Mouse (Mus musculus) lung, postnatal 25 days (tissue): Measurements from ENCODE around the gene D630045J12Rik.

Experiments
- DNase-seq: peaks from one replicate; pipeline ENCODE4 v3.0.0; 2022; ENCODE audit warnings: low spot score

Gene D630045J12Rik

DNA sequence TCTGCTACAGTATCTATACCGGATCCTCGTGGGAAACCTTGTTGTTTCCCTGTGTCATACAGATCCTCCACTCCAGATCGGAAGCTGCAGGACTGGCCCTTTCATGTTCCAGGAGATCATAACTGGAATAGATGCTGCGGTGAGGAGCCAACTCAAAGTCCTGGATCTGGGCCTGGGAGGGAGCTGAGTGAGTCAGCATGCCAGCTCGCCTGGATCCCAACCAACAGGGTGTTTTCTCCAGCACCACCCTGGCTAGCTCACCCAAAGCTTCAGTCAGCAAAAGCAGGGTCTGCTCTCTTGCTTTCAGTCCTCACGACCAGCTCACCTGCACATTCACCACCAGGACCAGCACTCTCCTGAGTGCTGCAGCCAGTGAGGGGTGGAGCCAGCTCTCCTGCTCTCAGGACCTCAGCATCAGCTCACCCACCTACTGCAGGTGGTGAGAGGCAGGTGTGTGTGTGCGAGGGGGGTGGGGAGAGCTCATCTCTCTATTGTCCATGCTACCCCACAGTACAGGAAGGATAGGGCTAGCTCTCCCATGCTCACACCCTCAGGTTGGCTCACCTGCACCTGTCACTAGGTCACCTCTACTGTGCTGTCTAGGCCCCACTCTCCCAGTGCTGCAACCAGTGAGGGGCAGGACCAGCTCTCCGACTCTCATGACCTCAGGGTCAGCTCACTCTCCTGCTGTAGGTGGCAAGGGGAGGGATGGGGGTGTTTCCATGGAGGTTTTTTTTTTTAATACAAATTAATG lies 118.8 kb downstream of the D630045J12Rik start:
- DNase-seq = no peak

DNA sequence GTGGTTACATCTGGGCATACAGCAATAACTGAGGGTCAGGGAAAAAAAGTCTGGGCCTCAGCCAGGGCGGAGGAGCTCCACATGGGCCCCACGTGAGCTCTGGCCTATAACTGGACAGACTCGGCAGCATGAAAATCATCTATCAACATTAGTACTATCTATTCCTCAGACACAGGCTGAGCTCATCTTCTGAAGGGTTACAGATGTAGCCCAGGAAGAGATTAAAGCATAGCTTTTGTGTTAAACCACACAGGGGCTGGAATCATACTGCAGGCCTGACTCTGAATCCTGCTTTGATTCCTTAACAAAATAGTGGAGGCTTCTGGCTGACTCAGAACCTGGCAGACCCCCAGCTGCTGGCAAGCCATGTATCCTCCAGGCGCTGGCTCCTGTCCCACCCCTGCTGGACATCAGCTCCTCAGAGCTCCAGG lies 122.0 kb downstream of the D630045J12Rik start:
- no peak for DNase-seq

DNA sequence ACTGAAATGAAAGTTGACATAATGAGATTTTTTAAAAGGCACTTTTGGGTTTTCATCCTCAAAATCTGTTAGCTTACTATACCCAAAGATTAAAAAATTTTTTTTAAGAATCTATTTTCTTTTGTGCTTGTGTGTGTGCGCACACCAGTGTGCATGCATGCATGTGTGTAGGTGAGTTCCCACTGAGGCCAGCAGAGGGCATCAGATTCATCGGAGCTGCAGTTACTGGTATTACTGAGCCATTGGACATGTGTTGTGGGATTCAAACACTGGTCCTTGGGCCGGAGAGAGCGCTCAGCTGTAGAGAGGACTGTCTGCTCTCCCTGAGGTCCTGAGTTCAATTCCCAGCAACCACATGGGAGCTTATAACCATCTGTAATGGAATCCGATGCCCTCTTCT lies 123.9 kb downstream of the D630045J12Rik start:
- no peak for DNase-seq

DNA sequence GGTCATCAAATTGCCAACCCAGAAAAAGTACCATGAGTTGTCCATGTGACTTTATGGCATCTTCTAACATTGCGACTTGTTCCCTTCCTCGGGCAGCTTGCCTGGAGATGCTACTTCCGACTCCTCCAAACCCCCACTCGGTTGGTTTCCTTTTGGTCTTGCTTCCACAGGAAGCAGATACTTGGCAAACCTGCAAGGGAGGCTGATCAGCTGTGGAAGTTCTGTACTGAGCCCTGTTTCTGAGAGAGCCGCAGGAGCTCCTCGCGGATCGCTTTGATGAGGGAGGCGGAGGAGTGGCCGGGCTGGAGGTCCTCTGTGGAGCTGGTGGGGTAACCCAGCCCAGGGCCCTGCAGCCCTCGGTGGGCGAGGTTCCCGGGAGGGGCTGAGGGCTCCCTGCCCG lies 125.7 kb downstream of the D630045J12Rik start:
- DNase-seq = no peak

DNA sequence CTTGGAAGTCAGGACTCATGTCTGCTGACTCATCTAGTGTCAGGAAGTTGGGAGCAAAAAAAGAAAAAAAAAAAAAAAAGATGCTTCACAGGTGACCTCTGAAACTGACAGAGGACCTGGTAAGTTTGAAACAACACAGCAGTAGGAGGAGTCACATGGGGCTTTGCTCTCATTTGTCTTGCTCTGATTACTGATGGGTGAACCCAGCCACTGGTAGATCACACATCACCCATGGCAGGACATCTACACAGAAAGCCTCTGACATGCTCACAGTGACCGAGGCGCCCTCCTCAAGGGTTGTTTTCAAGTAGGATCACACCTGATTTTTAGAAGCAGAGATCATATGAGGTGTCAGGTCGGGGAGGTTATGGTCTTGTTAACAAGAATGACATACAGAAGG lies 128.3 kb downstream of the D630045J12Rik start:
- DNase-seq = no peak

DNA sequence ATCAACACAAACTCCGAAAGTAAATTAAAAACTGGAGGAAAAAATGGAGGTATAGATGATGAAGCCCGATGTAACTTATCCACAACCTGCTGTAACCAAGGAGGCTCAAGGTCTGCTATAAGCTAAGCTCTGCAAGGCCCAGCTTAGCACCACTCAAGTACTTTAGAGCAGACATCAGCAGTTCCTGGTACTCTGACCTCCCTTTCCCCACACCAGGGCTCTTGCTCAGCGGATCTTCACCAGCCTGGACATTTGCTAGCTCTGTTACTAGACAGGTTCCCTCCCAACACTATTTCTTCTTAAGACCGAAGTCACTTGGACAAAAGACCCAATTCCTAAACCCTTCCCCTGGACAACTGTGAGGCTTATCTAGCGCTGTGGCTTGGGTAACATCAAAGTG lies 128.9 kb downstream of the D630045J12Rik start:
- DNase-seq = no peak

DNA sequence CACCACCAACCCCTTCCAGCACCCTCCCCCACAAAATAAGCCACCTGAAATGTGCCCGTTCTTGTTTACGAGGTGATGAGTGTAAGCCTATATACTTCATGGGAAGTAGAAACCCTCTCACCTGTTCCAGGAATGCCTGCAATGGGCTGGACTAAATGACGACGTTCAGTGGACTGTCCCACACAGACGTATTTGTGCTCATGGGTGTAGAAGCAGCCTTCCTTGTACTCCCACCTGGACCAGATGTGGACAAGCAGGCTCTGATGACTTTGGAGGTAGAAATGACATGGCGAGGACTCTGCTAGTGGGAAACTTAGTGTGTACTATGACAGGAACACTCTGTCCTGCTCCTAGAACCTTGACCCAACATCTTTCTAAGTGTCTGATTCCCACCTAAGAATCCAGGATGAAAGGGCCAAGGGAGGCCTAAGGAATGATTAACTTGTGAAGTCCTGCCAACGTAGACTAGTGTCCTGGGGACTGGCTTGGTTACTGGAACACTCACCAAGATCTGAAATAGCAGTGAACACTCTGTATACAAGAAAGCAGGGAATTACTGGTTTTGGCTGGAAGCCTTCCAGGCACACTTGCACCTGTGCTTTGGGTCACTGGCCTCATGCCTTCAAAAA lies 129.5 kb downstream of the D630045J12Rik start, which contains the start of gene Atp6v0a4:
Gene Atp6v0a4, minus strand, starts transcription at position 380 of the 629 bp plus-strand sequence.
- peak; percentile 65 for DNase-seq

DNA sequence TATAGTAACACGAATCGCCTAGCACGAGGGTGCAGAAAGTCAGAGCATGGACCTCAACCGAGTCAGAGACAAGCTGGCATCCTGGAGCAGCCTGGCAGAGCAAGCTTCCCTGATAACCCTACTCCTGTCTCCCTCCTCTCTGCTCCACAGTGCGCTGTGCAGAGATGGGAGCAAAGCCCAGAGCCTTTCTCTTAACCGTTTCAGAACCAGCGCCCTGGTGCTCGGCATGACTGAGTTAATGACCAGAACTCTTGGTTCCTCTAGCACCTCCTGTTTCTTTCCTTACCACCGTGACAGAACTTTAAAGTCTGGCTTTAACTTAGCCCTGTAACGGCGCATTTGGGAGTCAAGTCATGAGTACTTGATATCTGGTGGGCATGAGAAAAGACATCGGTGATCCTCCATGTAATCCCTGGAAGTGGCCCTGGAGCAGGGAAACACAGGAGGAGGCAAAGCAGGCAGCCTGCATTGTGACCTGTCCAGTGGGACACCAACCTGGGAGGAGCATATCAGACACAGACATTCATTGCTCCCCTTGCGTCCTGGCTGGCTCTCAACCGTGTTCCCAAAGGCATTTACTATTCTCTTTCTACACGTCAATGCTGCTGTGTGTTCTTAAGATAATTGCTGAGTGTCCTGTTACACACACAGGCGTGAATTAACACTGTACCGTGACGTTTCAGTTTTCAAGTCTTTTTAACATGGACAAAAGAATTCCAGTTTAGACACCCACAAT lies 130.2 kb downstream of the D630045J12Rik start:
- DNase-seq = no peak

DNA sequence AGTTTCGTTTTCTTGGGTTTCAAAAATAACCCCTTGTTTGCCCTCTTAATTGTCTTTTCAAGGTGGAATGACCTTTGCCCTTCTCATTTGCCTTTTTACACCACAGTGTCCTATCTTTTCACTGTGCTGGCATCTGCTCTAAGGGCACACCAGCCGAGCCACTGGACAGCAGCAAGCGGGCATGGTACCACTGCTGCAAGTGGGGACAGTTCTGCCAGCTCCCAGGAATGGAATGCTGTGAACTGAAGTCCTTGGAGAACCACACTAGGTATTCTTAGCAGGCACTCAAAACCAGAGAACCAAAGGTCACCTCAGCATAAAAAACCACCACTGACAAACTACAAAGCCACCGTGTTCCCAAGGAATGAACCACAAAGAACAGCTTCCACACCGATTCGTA lies 131.0 kb downstream of the D630045J12Rik start:
- DNase-seq = peak; percentile 74

DNA sequence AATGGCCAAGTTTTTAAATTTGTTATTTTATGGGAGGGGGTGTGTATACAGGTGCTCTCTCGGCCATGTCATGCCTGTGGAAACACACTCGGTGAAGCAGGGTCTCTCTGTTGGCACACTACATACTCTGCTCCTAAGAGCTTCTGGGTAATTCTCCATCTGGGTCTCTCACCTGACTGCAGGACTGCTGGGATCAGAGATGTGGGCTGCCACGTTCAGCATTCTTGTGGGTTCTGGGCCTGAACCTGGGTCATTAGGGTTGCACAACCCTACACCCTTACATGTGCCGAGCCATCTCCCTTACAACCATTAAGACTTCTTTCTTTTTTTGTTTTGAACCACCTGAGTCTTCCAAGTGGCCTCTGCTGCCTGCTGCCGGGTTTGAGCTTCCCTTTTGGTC lies 132.0 kb downstream of the D630045J12Rik start:
- DNase-seq = no peak

DNA sequence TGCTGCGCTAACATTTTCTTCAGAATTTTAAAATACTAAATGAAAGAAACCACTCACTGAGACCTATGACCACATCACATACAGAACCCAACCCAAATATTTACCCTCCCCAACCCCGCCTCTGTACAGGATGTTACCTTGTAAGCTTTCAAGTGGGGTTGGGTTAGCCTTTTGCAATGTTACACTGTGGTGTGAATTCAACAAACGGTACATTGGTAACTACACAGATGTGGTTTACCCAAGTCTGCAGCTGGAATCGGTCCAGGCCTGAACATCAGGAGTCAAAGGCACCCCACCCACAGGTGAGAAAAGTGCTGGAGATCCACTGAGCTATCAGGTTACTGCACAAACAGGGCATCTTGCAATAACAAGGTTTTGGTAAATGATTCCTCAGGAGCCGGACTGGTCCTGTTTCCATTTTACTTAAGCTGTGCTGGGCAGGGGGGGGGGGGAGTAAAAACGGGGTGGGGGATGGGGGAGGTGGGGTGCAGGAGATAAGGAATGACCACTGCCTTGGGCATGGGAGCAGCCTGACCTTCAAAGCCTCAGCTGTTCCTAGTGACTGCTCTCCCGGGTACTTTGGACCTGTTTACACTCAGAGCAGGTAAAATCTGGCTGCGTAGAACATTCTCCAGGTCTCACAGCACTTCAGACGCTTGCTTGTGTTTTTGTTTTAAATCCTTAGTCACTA lies 133.0 kb downstream of the D630045J12Rik start:
- DNase-seq = peak; percentile 88

DNA sequence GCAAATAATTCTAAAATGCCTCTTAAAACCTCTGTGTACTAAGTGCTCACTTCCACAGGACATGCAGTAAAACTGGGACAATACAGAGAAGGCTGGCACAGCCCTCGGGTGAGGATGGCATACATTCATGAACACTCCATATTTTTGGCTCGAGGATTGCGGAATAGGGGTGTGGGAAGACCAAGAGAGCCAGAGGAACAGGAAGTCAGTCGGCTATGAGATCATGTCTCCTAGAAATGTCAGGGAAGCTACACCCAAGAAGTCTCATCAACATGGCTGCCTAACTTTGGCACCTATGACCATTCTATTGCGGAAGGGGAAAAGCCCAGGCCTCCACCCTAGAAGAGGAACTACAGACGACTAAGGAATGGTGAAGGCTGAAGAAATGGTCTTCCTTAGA lies 135.5 kb downstream of the D630045J12Rik start:
- no peak for DNase-seq

DNA sequence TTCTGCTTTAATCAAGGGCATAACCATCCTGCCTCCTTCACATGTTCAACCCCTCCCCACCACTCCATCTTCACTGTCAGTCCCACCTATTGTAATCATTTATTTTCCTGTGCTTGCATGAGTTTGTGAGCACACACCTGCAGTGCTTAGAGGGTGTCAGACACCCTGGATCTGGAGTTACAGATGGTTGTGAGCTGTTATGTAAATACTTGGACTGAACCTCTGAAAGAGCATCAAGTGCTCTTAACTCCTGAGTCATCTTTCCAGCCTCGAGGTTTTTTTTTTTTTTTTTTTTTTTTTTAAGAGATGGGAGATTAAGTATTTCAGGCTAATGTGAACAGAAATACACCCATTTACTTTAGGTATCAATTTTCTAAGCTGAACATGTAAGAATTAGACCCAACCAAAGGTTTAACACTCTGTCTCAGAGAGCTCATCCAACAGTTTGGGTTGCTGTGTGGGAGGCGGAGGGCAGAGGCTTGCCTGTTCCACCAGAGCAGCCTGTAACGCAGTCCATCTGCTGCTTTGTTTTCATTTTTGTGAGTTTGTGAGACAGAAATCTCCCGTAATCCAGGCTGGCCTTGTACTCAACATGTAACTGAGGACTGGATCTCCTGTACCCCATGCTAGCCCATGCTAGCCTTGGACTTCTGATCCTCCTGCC lies 137.6 kb downstream of the D630045J12Rik start:
- DNase-seq = no peak

DNA sequence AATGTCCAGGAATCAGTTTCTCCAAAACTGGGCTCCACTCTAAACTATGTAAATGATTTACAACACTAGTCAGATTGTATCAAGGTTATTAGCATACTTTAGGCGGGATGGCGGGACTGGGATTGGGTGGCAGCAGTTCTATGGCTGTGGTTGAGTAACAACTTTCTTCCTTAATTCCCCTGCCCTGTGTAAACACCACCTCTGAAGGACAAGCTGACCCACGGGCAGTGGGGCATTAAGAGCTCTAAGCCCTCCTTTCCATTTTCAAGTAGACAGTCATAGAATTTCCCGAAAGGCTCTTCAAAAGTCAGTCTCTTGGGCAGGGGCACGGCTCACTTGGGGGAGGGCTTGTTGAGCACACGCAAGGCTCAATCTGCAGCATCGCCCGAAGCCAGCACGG lies 142.9 kb downstream of the D630045J12Rik start:
- peak; percentile 39 for DNase-seq

DNA sequence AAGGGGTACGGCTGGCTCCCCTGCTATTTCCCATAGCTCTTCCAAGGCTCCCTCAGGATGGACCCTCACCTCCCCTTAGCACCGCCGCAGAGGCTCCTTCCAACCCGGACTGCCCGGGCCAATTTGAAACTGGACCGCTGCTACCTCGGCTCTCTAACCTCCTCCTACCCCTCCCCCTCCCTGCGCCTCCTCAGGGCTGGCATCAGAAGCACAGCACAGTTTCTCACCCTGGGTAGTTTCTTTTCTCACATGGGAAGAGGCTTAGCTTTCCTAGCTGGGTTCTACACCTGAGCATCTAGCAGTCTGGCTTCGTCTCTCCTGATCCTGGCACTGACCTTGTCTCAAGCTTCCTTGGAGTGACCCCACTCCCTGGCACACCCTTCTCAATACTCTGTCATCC lies 143.9 kb downstream of the D630045J12Rik start:
- DNase-seq = no peak

DNA sequence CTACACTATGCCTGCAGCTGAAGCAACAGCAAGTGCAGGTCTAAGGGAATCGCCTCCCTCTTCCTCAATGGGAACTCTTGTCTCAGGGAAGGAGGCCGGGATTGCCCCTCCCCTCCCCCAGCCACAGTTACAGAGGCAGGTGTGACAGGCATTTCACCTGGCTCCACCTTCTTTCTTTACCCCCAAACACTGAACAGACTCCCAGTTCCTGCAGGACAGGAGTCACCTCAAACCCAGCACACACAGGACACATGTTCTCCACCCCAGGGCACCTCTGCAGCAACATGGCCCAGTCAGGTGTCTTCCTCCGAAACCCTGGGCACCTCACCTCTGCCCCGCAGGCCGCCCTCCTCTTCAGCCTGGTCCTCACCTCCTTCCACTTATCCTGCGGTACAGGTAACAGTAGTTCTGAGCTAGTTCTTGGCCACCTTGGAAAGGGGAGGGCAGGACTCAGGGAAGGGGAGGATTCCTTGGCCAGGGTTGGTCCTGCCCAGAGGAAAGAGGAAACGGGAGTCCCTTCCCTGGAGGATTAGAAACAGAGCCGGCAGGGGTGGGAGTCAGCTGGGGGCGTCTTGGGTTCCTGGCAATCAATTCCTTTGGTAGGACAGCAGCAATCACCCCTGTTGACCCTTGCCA lies 144.5 kb downstream of the D630045J12Rik start, which contains the start of gene Tmem213:
Gene Tmem213, plus strand, starts transcription at position 96 of the 636 bp plus-strand sequence.
- DNase-seq = no peak

DNA sequence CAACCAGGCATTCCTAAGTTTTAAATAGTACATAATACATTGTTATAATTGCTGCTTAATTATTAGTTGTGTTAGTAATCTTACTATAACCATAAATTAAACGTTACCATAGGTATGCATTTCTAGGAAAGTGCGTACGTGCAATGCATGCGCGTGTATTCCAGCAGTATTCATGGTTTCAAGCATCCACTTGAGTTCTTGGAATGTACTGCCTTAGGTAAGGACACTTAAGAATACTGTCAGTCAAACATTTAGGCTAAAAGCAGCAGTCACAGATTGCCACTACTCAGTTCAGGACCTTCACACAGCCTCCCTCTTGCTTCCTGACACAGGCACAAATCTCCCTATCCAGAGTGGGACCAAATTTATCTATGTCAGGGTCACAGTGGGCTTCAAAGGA lies 145.4 kb downstream of the D630045J12Rik start:
- peak; percentile 62 for DNase-seq

DNA sequence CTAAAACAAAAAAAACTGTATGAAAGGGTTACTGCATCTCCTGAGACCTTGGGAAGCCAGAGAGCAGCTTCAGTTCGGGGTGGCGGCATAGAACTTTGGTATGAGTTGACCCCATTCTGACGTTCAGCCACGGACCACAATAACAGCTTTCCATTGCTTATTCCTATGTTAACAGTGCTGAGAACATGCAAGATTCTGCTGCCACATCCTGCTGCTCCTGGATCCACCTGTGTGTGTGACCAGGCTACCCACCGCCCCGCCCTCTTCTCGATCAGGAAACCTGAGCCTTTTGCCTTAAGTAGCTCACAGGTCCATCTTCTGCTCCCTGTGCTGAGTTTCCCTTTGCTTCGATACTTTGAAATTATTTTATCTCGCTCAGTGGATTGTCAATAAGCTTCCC lies 147.9 kb downstream of the D630045J12Rik start:
- DNase-seq = no peak

DNA sequence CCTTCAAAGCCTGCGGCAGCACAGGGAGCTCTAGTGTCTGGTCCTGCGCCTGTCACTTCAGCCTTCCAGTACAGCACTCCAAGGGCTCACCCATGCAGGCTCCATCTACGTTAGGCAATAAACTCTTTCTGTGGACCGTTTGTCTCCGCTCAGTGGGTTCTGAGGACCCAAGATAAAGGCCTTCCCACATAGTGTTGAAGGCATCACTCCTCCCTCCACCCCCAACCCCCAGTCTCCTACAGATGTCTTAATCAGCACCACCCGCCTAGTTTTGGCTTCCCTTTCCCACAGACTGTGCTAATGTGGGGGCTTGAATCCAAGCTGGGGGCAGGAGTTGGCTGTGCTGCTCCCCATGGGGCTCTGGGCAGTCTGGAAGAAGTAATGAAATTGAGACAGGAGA lies 150.0 kb downstream of the D630045J12Rik start:
- DNase-seq = no peak

DNA sequence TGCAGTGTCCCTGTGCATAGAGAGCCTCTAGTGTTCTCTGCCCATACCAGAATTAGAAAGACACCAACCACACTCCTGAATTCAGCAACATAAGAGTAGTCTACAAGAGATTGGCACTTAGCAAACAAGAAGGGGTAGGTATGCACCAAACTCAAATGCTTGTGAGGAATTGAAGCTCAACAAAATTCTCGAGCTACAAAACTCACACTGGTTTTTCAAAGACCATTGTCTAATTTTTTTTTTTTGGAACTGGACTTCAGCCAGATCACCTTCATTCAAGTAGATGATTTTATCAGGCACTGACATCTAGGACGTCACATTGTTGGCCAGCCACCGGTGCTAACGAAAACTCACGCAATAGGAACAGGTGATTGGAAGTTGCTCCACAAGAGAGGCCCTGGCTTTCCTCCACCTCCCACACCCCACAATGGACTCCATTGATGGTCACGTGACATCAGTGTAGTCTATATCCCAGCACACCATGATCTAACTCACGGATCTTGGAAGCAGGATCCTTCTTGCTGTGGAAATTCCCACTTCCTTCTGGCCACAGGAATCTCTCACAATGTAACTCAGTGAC lies 151.5 kb downstream of the D630045J12Rik start:
- DNase-seq = no peak

DNA sequence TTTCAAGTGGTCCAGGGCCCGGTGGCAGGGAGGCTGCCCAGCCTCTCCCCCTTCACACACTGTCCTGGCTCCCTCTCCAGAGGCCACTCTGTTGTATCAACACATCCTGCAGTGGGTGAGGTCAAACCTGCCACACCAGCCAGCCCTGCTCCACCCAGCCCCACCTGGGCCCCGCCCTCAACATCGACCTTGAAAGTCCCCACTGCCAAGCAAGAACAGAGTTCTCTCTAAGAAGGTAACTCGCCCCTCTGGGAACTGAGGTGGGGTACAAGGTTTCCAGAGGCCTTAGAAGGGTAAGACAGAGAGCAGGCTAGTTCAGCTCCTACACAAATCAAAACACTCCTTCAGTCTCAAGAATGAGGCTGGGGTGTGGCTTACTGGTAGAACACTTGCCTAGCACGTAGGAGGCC lies 156.8 kb downstream of the D630045J12Rik start:
- DNase-seq = peak; percentile 75
